Mouse (Mus musculus) gastrocnemius, postnatal 10 days (tissue): ENCODE measurements around the gene Smyd3. TPM values are rescaled to one million over a fixed set of nuclear protein-coding genes. Genes with fewer than 3 reads are reported as not detected.

Experiments used
- DNase-seq: peaks from one replicate; pipeline ENCODE4 v3.0.0; 2021; ENCODE audit warnings: mixed read lengths
- total RNA-seq, 2 experiments: library from RNA; stranded (reverse); gene quantifications; 2 replicates each; pipeline ENCODE4 v1.2.3; 2021

The Smyd3 gene
- total RNA-seq, 2 experiments from 2014 or later = 5.8 to 6.1 TPM

DNA sequence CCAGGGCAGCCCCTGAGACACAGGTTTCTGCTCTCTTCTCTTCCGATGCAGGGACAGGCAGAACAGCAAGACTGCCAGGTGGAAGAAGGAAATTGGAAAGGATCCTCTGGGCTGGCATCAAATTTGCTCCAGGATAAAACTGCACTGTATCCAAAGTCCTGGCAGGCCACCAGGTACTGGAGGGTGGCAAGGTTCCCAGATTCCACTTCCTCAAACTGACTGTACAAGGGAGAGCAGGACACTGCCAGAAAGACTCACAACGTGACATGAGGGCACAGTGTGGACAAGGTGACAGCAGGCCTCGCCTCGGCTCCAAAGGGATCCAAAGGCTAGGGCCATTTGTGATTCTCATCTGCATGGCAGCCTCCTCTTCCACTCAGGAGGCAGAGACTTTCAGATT lies 505.6 kb downstream of the Smyd3 start:
- DNase-seq = peak; percentile 60

DNA sequence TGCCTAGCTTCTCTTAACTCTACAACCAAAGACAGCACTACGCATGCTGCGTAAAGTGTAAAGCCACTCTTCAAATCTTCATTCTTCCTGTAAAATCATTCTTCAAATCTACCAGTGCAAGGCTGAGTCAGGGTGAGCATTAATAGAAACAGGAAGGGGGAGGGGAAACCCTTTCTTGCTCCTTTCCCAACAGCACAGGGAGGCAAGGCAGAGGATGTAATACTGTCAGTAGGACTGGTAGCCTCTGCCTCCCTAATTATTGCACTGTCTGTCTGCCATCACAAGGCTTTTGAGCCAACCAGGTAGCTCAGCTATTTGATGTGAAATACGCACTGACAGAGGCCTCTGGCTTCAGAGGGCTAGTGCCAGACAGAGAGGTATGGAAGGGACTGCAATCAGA lies 507.1 kb downstream of the Smyd3 start:
- DNase-seq = no peak

DNA sequence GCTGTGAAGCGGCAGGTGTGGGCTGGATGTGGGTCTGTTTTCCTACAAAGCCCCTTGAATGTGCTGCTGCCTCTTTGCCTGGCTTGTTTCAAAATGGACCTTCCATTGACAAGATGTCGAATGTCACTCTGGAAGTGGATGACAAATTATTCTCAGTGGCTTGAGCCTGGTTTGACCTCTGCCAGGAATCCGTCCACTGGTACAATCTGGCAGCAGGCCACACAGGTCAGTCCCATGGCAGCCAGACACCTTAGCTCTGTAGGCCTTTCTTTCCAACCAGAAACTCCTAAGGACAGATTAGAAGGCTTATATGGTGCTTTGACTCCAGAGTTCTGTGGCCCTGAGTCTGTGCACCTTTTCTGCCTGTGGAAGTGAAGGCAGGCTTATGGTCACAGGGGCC lies 507.9 kb downstream of the Smyd3 start:
- no peak for DNase-seq

DNA sequence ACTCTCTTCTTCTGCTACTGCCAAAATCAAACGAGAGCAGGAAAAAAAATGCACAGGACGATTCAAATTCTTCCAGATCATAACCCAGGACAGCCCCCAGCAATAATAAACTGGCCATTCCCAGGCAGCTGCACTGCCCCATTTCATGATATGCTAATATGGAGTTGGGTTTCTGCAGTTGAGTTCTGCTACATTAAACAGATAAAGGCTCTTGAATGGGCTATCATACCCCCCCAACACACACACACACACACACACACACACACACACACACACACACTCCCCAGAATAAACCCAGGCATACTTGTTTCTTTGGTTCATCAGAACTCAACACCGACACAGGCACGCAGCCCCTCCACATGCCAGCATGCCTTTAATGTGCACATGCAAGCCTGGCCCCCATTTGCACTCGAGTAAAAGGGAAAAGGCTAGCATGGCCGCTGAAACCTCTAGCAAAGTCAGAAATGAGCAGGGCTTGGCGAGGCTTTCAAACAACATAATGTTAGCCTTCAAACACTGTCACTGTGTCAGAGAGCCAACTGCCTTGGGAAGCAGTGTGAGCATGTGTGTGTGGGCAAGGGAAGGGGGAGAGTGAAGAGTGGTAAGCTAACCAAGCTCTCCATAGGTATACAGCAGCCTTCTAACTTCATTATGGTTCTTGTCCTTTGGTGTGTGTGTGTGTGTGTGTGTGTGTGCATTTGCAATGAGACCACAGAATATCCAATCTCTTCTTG lies 513.5 kb downstream of the Smyd3 start:
- DNase-seq = no peak

DNA sequence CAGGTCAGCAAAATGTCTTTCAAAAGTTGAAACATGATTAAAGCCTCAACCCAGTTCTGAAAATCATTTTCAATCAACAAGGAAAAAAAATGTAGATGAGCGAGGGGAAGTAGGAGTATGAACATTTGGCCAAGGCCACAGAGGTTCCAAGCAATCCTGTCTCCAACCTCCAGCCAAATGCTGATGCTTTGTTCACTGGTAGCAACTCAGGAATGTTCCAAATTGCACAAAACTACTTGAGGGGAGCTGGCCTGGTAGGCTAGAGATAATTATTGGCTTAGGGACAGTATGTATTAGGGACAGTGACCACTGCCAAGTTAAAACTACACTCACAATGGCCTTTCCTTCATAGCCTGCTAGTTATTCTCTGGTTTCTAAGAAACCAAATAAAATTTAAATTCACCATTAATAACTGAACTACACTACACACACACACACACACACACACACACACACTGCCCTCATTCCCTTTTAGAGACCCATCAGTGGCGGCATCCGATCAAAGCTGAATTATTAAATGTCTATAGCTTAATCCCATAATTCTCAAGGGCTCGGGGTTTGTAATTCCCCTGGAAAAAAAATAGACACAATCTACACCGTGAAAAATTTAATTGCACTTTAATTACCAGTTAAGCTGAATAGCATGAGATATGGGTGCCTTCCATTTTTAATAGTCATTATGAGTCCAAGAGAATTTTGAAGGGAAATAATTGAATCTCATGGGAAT lies 514.3 kb downstream of the Smyd3 start:
- DNase-seq = no peak

DNA sequence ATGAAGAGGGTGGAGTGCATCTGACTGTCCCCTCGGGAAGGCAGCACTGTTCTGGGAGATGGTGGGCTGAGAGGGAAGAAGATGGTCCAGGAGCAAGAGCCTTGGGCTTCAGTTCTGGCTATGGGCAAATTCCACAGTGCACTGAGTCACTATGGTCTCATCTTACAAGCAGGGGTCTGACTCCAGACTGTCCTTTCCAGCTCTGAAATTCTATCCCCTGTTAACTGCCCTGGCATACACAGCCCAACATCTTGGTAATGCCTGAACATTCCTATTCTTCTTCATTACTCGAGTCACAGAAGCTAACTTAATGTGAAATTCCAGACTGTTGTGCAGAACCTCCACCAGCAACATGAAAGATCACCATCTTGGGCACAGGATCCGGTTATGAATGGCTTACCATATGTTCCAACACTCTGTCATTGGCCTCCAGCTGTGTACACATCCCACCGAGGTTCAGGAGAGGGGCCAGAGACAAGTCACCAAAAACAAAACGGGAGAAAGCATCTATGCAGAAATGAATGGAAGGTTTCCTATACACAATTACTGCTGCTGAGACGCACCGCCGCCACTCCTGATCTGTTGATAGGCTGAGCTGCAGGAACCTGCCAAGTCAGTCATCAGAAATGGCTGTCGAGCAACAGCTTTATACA lies 517.8 kb downstream of the Smyd3 start:
- no peak for DNase-seq

DNA sequence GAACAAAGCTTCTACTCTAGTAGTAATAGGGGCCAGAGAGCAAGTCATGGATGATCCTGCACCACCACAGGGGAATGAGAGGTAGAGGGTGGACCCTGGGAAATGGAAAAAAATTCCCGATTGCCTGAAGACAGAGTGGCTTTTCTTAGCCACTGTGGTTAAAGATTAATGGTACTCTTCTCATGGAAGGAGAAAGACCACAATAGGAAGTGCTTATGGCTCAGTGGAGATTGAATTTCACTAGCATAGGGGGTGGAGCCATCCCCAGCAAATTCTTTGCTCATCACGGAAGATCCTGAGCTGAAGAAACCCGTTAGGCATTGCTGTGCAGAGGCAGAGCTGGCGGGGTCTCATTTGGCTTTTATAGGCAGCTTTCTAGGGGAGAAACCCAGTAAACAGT lies 520.0 kb downstream of the Smyd3 start:
- no peak for DNase-seq

DNA sequence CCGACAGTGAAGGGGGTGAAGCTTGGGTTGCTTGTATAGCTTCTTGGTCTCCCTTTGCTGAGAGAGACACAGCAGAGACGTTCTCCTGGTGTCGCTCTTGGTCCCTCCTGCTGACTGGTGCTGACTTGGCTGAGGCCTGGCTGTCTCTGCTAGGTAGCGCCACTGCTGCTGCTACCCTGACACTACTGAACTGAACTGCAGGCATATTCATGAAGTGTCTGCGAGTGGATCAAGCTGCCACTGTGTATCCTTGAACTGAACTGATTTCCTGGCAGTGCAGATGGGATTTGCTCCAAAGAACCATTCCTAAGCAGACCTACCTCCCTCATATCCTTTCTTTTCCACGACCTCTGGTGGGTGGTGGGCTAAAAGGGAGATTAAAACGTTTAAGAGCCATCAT lies 523.6 kb downstream of the Smyd3 start:
- no peak for DNase-seq

DNA sequence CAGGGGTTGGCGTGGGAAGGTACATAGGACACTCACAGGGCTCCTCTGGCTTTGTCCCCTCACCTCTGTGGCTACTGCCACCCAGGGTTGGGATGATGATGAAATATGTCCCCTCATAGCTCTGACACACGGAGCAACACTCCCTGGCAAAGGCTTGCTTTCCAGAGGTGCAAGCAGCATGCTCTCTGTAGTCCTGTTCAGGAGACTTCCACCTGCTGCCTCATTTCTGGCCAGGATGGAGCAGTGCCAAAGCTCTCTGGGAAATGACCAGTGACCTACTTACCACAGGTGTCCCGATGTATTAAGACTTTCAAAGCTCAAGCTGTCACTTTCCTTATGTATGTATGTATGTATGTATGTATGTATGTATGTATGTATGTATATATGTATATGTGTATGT lies 525.3 kb downstream of the Smyd3 start:
- DNase-seq = peak; percentile 26

DNA sequence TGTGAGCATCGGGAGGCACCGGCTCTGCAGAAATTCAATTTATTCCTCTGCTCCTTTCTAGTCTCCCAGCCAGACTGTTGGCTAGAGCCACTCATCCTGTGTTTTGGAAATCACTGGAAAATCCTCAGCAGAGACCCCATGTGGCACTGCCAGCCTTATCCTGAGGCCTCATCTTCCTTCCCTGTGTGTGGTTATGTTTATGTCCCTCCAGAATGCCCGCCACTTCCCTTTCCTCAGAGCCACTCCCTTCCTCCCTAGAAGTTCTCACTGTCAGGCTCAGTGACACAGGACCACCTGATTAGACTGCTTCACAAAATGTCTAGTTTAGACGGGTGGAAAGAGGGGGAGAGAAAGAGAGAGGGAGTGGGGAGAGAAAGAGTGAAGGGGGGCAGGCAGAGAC lies 526.4 kb downstream of the Smyd3 start:
- DNase-seq = no peak

DNA sequence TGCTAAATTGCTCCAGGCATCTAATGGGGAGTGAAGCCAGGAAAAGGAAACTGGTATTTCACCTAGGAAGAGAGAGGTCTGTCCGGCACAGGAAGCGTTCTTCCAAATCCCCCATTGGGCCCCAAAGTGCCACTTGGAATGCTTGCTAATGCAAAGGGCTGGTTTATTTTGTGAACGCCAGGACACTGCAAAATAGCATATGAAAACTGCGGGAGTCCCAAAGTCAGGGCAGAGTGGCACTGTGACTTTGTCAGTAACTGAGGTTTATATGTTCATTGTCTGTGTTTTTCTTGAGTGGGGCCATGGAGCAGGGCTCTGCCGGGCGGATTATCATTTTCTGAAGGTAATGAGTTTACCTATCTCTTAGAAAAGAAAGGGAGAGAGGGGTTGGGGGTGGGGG lies 526.8 kb downstream of the Smyd3 start:
- no peak for DNase-seq

DNA sequence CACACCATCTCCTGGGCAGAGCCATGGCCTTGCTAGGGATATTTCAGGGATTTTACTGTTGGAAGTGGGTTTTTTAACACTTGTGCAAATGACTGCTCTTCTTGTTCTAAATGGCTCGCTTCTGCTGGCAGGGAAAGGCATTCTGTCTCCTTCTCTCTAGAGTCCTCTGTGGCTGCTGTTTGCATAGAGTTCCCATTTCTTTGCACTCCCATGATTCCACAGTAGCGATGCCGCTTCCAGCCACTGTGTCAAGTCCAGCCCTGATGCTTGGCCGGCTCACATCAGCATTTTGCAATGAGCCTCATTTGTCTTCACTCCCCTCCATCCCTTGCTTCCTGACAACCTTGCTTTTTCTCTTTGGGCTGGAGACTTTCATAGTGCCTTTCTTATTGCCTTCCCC lies 528.4 kb downstream of the Smyd3 start:
- DNase-seq = no peak

DNA sequence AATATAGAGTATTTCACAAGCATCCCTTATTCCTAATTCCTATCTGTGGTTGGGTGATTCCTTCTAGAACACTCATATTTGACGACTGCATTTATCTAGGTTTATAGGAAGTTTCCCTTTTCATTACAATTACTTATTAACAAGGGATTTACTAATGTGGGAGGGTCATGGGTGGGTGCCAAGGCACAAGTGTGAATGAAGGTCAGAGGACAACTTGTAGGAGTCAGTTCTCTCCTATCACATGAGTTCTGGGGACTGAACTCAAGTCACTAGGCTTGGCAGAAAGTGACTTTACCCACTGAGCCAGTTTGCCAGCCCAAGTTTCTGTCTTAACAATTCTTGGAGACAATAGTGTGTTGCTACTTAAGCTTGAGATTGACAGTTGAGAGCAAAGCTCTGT lies 529.7 kb downstream of the Smyd3 start:
- no peak for DNase-seq

DNA sequence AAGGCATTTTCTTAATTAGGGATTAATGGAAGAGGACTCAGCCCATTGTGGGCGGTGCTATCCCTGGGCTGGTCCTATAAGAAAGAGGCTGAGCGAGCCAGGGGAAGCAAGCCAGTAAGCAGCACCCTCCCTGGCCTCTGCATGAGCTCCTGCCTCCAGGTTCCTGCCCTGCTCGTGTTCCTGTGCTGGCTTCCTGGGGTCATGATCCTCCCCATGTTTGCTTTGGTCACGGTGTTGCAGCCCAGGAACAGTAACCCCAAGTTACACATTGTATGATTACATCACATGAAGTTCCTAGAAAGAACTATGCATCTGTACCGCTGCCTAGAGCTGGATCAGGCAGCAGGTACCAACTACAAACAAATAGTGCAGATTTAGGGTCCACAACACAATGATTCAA lies 536.2 kb downstream of the Smyd3 start:
- DNase-seq = no peak

DNA sequence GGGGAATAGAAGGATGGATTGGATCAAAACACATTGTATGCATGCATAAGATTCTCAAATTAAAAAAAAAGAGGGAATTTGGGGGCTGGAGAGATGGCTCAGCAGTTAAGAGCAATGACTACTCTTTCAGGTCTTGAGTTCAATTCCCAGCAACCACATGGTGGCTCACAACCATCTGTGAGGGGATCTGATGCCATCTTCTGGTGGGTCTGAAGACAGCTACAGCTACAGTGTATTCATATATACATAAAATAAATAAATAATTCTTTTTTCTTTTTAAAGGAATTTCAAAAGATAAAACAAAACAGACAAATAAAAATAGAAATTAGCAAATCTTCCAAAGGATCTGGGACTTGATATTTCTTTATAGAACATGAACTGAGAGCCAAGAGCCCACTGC lies 537.7 kb downstream of the Smyd3 start:
- no peak for DNase-seq

DNA sequence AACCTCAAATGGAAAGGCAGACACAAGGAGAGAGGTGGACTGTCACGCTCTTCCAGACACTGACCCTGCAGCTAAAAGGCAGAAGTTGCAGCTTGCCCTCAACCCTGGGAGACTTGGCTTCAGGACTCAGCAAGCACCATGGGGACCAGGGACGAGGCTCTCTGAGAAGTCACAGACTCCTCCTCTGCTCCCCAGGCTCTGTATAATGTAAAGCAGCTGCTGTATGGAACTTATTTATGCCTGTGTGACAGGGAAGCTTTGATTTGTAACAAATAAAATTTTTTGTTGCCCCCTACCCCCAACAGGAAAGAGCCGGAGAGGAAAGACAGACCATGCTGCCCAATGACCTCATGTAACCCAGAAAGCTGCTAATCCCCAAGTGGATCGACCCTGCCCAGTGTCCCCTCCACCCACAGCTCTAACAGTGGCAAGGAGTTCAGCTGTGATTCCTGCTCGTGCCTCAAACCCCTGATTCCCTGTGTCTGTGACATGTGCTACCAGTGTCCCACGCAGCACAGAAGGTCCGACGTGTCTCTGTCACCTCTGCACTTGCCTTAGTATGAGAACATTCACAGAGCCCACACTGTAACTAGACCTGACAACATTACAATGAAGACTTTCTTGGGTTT lies 539.1 kb downstream of the Smyd3 start:
- no peak for DNase-seq

DNA sequence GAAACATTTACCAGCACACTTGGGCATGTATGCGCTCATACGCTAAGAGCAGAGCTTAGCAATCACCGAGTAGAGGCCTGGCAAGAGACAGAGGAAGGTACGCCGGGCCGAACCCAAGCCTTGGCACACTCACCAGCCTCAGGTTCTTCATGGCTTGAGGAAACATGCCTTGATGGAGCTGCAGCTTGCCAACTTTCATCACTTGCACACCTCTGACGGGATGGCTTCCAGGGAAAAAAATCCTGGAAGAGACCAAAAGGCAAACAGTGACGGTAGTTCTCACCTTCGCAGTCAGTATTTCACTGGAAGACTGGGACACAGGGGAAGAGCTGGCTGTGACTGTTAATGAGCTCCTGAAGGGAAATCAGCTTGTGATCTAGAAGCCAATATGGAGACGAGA lies 545.8 kb downstream of the Smyd3 start:
- no peak for DNase-seq

DNA sequence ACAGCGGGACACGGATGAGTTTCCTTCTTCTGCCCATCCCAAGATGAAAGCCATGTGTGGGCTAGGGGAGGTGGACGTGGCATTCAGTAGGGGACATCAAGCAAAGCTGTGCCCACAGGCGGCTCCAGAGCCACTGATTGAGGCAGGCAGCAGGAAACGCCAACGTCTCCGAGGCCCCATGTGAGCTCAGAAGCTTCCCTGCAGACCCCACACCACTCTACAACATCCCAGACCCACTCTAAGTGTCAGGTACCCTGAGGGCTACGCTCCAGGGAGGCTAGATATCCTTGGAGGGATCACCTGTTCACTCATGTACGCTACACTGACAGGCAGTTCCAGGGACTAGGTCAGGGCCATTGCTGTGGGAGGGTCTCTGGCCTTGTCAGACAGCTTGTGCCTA lies 556.2 kb downstream of the Smyd3 start:
- DNase-seq = no peak

DNA sequence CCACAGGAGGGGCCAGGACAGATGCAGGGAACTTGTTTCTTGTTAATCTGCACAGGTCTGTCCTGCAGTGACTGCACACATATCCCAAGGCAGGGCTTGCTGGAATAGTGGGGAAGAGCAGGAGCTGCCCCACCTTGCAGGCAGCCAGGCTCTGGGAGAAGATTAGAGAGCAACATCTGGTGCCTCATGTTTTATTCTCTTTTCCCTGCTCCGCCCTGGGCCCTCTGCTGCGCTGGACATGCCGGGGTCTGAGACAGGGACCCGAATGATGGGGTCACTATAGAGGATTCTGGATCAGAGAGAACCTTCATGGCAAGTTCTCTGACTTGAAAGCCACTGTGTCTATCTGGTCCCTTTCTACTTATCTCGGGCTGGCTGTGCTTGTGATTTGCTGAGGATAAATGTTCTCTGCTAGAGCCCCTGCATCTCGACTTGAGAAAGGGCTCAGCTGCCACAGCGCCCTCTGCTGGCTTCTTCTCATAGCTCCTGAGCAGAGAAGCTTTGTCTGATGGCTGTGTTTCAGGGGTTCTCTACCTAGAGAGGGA lies 557.8 kb downstream of the Smyd3 start:
- peak; percentile 84 for DNase-seq

DNA sequence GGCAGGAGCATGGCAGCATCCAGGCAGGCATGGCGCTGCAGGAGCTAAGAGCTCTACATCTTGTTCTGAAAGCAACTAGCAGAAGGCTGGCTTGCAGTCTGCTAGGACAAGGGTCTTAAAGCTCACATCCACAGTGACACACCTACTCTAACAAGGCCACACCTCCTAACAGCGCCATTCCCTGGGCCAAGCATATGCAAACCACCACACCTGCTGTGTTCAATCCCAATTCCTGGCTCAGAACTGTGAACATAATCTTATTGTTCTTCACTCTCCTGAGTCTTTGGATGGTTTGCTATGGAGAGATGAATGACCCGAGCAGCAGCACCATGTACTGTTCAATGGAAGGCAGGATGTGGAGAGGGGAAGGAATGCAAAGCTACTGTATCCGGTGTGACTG lies 559.2 kb downstream of the Smyd3 start:
- DNase-seq = no peak

DNA sequence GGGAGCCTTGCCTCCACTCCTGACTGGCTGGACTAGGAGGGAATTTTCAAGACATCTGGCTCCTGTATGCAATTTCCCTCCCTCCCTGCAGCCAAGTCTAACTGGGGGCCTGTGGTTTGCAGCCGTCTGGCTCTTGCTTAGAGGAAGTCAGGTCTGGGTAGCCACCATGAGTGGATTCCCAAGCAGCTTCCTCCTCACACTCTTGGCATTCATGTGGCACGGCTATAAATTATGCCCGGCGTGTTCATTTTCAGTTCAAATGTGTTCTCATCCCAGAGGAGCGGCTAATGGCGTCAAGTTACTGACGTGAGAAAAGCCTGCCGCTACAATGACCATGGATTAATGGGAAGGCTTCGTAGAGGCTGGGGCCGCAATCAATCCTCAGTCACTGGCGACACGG lies 564.9 kb downstream of the Smyd3 start:
- no peak for DNase-seq

DNA sequence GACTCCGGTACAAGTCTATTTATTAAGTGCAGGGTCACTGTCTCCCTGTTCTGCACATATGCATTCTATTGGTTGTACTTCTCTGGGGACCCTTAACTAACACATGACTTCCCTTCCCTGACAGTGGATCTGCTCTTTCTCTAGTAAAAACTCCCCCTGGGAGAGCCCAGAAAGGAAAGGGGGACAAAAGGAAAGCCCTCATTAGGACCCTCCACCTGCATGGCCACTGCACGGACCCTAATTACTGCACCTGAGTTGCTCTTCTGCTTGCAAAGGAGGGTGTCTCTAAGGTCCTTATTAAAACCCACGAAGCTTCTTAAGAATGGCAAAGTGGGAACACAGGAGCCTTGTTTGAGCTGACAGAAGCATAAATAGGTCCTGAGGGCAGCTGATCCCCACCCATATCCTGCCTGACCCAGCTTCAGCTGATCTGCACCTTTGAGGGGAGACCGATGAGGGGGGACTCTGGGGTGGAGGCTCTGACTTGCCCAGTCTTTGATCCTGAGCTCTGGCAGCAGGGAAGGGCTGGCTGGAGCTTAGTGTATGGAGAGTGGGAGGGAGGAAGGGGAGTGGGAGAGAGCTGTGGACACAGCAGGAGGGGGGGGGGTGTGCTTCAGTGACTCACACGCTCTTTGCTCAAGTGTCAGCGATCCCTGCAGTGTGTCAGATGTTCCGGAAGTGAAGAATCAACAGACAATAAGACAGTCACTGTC lies 575.4 kb downstream of the Smyd3 start:
- no peak for DNase-seq
